Mouse (Mus musculus): ENCODE results near the gene Prune1.

DNA sequence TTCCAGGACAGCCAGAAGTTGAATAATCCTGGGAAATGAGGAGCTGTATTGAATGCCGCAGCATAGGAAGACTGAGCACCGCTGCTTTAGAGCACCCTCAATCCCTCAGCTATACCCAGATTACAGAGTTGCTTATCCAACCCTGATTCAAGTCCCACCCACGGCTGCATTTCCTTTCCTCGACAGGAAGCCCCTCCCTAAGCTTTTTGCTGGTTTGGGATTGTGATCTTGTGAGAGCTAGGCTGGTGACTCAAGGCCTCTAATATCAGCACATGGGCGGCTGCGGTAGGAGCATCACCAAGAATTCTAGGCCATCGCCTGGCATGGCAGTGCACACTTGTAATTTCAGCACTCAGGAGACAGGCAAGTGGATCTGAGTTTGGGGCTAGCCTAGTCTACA lies 4.6 kb upstream of the Prune1 start:
- TF ChIP-seq POLR2A (IDR thresholded peaks at IDR 0.05; ENCODE audit: control insufficient read depth, low read depth, low read length): no peak
- TF ChIP-seq CTCF (IDR thresholded peaks at IDR 0.05; ENCODE audit: control insufficient read depth, insufficient read depth, insufficient replicate concordance, low read depth, low read length): no peak

Data from testis, adult 2 months (tissue).